In genomic region chr7:126273351-126274042, GRCm38 (mm10) we compare ENCODE assay signal across 8 mouse cellular contexts. TPM values are rescaled to one million over a fixed set of nuclear protein-coding genes. Genes with fewer than 3 reads are reported as not detected.
DNase-seq lines count a peak whose midpoint lies in the region; ATAC-seq and TF ChIP-seq lines count a peak whose summit lies in the region.

No protein-coding gene starts in this region.

- H3K36me3 ChIP-seq in testis, adult 2 months (ENCODE audit: control insufficient read depth, insufficient read depth, low read length), result no peaks in the 10 kb centered on the region
- H3K36me3 ChIP-seq in liver, postnatal 0 days (replicated peaks; ENCODE audit: insufficient read depth, low read length), result no peaks in the 10 kb centered on the region; the same call in 1 of the 2 replicates

- TF ChIP-seq POLR2A in testis, adult 2 months (IDR thresholded peaks at IDR 0.05; ENCODE audit: control insufficient read depth, low read depth, low read length), result no peak

- ATAC-seq in CD4-positive, CD25-positive, alpha-beta regulatory T cell, adult 4 months, result no peak
- no peak for ATAC-seq in liver, postnatal 0 days

- peaks cover 15% of the 10 kb centered on the region for H3K4me1 ChIP-seq in testis, adult 2 months (ENCODE audit: control insufficient read depth, insufficient read depth, low read length)
- H3K4me1 ChIP-seq in liver, postnatal 0 days (ENCODE audit: insufficient read depth), result peaks cover 40% of the 10 kb centered on the region

- H3K9ac ChIP-seq in liver, postnatal 0 days (replicated peaks), result peak overlapping the region; percentile 80

- TF ChIP-seq EP300 in liver, postnatal 0 days (IDR thresholded peaks at IDR 0.05; ENCODE audit: low read depth), result no peak

- 27% methylated on average over 11 of the region's 11 CpGs for WGBS in liver, postnatal 0 days (ENCODE audit: insufficient replicate concordance)

- no peaks in the 10 kb centered on the region for H3K9me3 ChIP-seq in liver, postnatal 0 days (ENCODE audit: low read length)

- TF ChIP-seq CTCF in testis, adult 2 months (IDR thresholded peaks at IDR 0.05; ENCODE audit: control insufficient read depth, insufficient read depth, insufficient replicate concordance, low read depth, low read length), result no peak
- TF ChIP-seq CTCF in liver, postnatal 0 days (IDR thresholded peaks at IDR 0.05; ENCODE audit: low read depth), result no peak

- no peaks in the 10 kb centered on the region for H3K27me3 ChIP-seq in testis, adult 2 months (ENCODE audit: control insufficient read depth, insufficient read depth, low read length)
- peaks cover 15% of the 10 kb centered on the region for H3K27me3 ChIP-seq in liver, postnatal 0 days (ENCODE audit: insufficient read depth, low read length)

- no peak overlapping the region for H3K27ac ChIP-seq in testis, adult 2 months (ENCODE audit: control insufficient read depth, insufficient read depth, low read depth, low read length)
- H3K27ac ChIP-seq in liver, postnatal 0 days (ENCODE audit: low read depth), result peak overlapping the region; percentile 83

- peak overlapping the region; percentile 76; the same call in 1 of the 2 replicates for H3K4me3 ChIP-seq in testis, adult 2 months (ENCODE audit: control insufficient read depth, low read depth, low read length)
- peak overlapping the region; percentile 60 for H3K4me3 ChIP-seq in liver, postnatal 0 days (ENCODE audit: low read depth, low read length)

- H3K4me2 ChIP-seq in liver, postnatal 0 days (ENCODE audit: low read depth, low read length), result peak overlapping the region; percentile 91

- DNase-seq in CD4-positive, CD25-positive, alpha-beta regulatory T cell, adult 2 months (ENCODE audit: low read depth, low spot score), result peak; percentile 40
- no peak for DNase-seq in testis, postnatal 10 days (ENCODE audit: low spot score)
- peak; percentile 22 for DNase-seq in liver, postnatal 0 days
- DNase-seq in thymus, postnatal 36 days, result peak; percentile 54 to 71
- DNase-seq in c-Kit-positive CD71-positive TER-119-positive erythroid progenitor cells, embryonic 14.5 days (ENCODE audit: low spot score), result no peak
- no peak for DNase-seq in adrenal gland, postnatal 25 days

RNA-seq across cellular contexts. Expression of gene Sbk1, which starts 1.1 kb away (rescaled TPM):
- polyA plus RNA-seq in CD4-positive, CD25-positive, alpha-beta regulatory T cell, adult 4 months (2017; shearing (Covaris generic)), result 1 to 10 TPM; 2.7 to 5.0 TPM
- 8.8 and 9.9 TPM in 2 replicates for polyA plus RNA-seq in testis, adult 2 months (2012; rRNA removed)
- polyA plus RNA-seq in liver, postnatal 0 days (2015; fragmentation: Nextera tagmentation; extraction: Ambion mirVana), result 5.2 and 6.5 TPM in 2 replicates
- 72.1 and 102 TPM in 2 replicates for total RNA-seq in adrenal gland, postnatal 25 days (2021)

Comparison
In these comparisons a context has a peak if more than half of its experiments do, and no peak if none do; other contexts are left out.
1. DNase-seq: peak in CD4-positive, CD25-positive, alpha-beta regulatory T cell, adult 2 months (single experiment), liver, postnatal 0 days (single experiment) and thymus, postnatal 36 days (2 of 2); none in testis, postnatal 10 days (single experiment), c-Kit-positive CD71-positive TER-119-positive erythroid progenitor cells, embryonic 14.5 days (single experiment) and adrenal gland, postnatal 25 days (single experiment).